Mouse (Mus musculus) testis, adult 2 months (tissue): ENCODE data around the gene Tmprss2. TPM values are rescaled to one million over a fixed set of nuclear protein-coding genes. Genes with fewer than 3 reads are reported as not detected.
A peak's percentile ranks its signal among the peaks of the same experiment; 100 is the strongest.

ENCODE experiments used
- H3K27ac ChIP-seq: fragments of 200-500 bp; 2 replicates; pipeline ENCODE4 v1.5.1; 2012; ENCODE audit warnings: low read depth, low read length; ENCODE audit not compliant: control insufficient read depth, insufficient read depth
- H3K27me3 ChIP-seq: fragments of 200-500 bp; 2 replicates; pipeline ENCODE4 v1.6.1; 2012; ENCODE audit warnings: mild to moderate bottlenecking, low read length, moderate library complexity; ENCODE audit not compliant: control insufficient read depth, insufficient read depth
- H3K36me3 ChIP-seq: fragments of 200-500 bp; 2 replicates; pipeline ENCODE4 v1.6.1; 2012; ENCODE audit warnings: mild to moderate bottlenecking, low read length; ENCODE audit not compliant: control insufficient read depth, insufficient read depth
- H3K4me1 ChIP-seq: fragments of 200-500 bp; 2 replicates; pipeline ENCODE4 v1.6.1; 2012; ENCODE audit warnings: low read length; ENCODE audit not compliant: control insufficient read depth, insufficient read depth
- H3K4me3 ChIP-seq: fragments of 200-500 bp; 2 replicates; pipeline ENCODE4 v1.5.1; 2012; ENCODE audit warnings: low read depth, mild to moderate bottlenecking, low read length, moderate library complexity, mixed read lengths; ENCODE audit not compliant: control insufficient read depth
- CTCF ChIP-seq: fragments of 200-500 bp; IDR thresholded peaks from 2 replicates; pipeline ENCODE4 v1.5.1; 2012; ENCODE audit warnings: low read depth, mild to moderate bottlenecking, inconsistent platforms, low read length, moderate library complexity; ENCODE audit not compliant: control insufficient read depth, insufficient read depth, insufficient replicate concordance
- POLR2A ChIP-seq: fragments of 200-500 bp; IDR thresholded peaks from 2 replicates; pipeline ENCODE4 v1.6.1; 2012; ENCODE audit warnings: low read depth, mild to moderate bottlenecking, inconsistent platforms, low read length, moderate library complexity; ENCODE audit not compliant: control insufficient read depth
- polyA plus RNA-seq: library from polyadenylated mRNA; depleted of rRNA; stranded (reverse); fragments of >200 nt; gene quantifications from 2 replicates; pipeline ENCODE4 v1.2.3, GENCODE M21; 2012

The Tmprss2 gene
- polyA plus RNA-seq, 1 experiment: 0.63 TPM

- Histone ChIP-seq H3K36me3 (no peaks in the 10 kb centered on the region), H3K27ac (no peak overlapping the region), H3K27me3 (no peaks in the 10 kb centered on the region), H3K4me1 (no peaks in the 10 kb centered on the region), H3K4me3 (no peak overlapping the region)
- TF ChIP-seq POLR2A: no peak
- TF ChIP-seq CTCF: no peak
Observed at GRCm38 (mm10) chr16:97623166-97623565, 12.2 kb upstream of the Tmprss2 start.

- no peak overlapping the region for H3K27ac ChIP-seq
- H3K36me3 ChIP-seq: no peaks in the 10 kb centered on the region
- H3K4me3 ChIP-seq: no peak overlapping the region
- H3K4me1 ChIP-seq: no peaks in the 10 kb centered on the region
- no peaks in the 10 kb centered on the region for H3K27me3 ChIP-seq
- TF ChIP-seq CTCF (no peak), POLR2A (no peak)
Observed at GRCm38 (mm10) chr16:97622383-97622889, 11.4 kb upstream of the Tmprss2 start.

GRCm38 (mm10) chr16:97618285-97618684, 7.3 kb upstream of the Tmprss2 start:
- Histone ChIP-seq H3K4me1 (no peaks in the 10 kb centered on the region), H3K36me3 (no peaks in the 10 kb centered on the region), H3K4me3 (no peak overlapping the region), H3K27ac (no peak overlapping the region), H3K27me3 (no peaks in the 10 kb centered on the region)
- TF ChIP-seq CTCF (no peak), POLR2A (no peak)

GRCm38 (mm10) chr16:97612009-97612408, 1.0 kb upstream of the Tmprss2 start:
- TF ChIP-seq POLR2A (no peak), CTCF (no peak)
- Histone ChIP-seq H3K36me3 (no peaks in the 10 kb centered on the region), H3K4me3 (no peak overlapping the region), H3K27ac (no peak overlapping the region), H3K4me1 (peaks cover 2% of the 10 kb centered on the region; the same call in 1 of the 2 replicates), H3K27me3 (no peaks in the 10 kb centered on the region)

- Histone ChIP-seq H3K27me3 (no peaks in the 10 kb centered on the region), H3K27ac (no peak overlapping the region)
Observed at GRCm38 (mm10) chr16:97610246-97610645, 749 bp downstream of the Tmprss2 start.

GRCm38 (mm10) chr16:97609676-97610075, 1.3 kb downstream of the Tmprss2 start:
- no peak for TF ChIP-seq POLR2A
- no peak for TF ChIP-seq CTCF
- Histone ChIP-seq H3K27me3 (no peaks in the 10 kb centered on the region), H3K36me3 (no peaks in the 10 kb centered on the region), H3K4me3 (no peak overlapping the region), H3K4me1 (peaks cover 2% of the 10 kb centered on the region; the same call in 1 of the 2 replicates), H3K27ac (no peak overlapping the region)

More at GRCm38 (mm10) chr16:97610246-97610645, 749 bp downstream of the Tmprss2 start:
- TF ChIP-seq CTCF (no peak), POLR2A (no peak)
- H3K4me3 ChIP-seq: peak overlapping the region; percentile 23; the same call in 1 of the 2 replicates
- peaks cover 2% of the 10 kb centered on the region; the same call in 1 of the 2 replicates for H3K4me1 ChIP-seq
- no peaks in the 10 kb centered on the region for H3K36me3 ChIP-seq

- Histone ChIP-seq H3K4me3 (no peak overlapping the region), H3K27me3 (no peaks in the 10 kb centered on the region), H3K4me1 (peaks cover 2% of the 10 kb centered on the region; the same call in 1 of the 2 replicates), H3K36me3 (no peaks in the 10 kb centered on the region), H3K27ac (no peak overlapping the region)
- TF ChIP-seq POLR2A: no peak
- no peak for TF ChIP-seq CTCF
Observed at GRCm38 (mm10) chr16:97607956-97608355, 3.0 kb downstream of the Tmprss2 start.

- Histone ChIP-seq H3K4me1 (peaks cover 2% of the 10 kb centered on the region; the same call in 1 of the 2 replicates), H3K36me3 (no peaks in the 10 kb centered on the region), H3K4me3 (no peak overlapping the region), H3K27me3 (no peaks in the 10 kb centered on the region), H3K27ac (no peak overlapping the region)
- TF ChIP-seq POLR2A: no peak
- TF ChIP-seq CTCF: no peak
Observed at GRCm38 (mm10) chr16:97606829-97607228, 4.2 kb downstream of the Tmprss2 start.
